Mouse (Mus musculus) heart, adult 2 months (tissue): ENCODE data around the gene Macrod2. TPM values are rescaled to one million over a fixed set of nuclear protein-coding genes. Genes with fewer than 3 reads are reported as not detected.

ENCODE experiments used
- DNase-seq, 2 experiments: peaks; one replicate each; pipeline ENCODE4 v3.0.0; 2021
- H3K27ac ChIP-seq: fragments of 200-600 bp; 2 replicates; pipeline ENCODE4 v1.8.1; 2022
- H3K27me3 ChIP-seq: fragments of 200-500 bp; 2 replicates; pipeline ENCODE4 v1.6.1; 2012; ENCODE audit warnings: mild to moderate bottlenecking, low read length, inconsistent platforms, mixed read lengths; ENCODE audit not compliant: control insufficient read depth, insufficient read depth
- H3K36me3 ChIP-seq: fragments of 200-500 bp; 2 replicates; pipeline ENCODE4 v1.6.1; 2012; ENCODE audit warnings: low read length, inconsistent platforms; ENCODE audit not compliant: control insufficient read depth, insufficient read depth
- H3K4me1 ChIP-seq: fragments of 200-500 bp; 2 replicates; pipeline ENCODE4 v1.6.1; 2011; ENCODE audit warnings: low read length; ENCODE audit not compliant: control insufficient read depth, insufficient read depth
- H3K4me3 ChIP-seq: fragments of 200-600 bp; 2 replicates; pipeline ENCODE4 v1.8.1; 2022
- H3K79me2 ChIP-seq: fragments of 200-500 bp; replicated peaks from 2 replicates; pipeline ENCODE4 v1.6.1; 2012; ENCODE audit warnings: mild to moderate bottlenecking, inconsistent platforms, low read length, moderate library complexity, mixed read lengths; ENCODE audit not compliant: control insufficient read depth, insufficient read depth
- H3K9ac ChIP-seq: fragments of 200-500 bp; 2 replicates; pipeline ENCODE4 v1.6.1; 2012; ENCODE audit warnings: low read depth, mild to moderate bottlenecking, control low read depth, inconsistent platforms, low read length, mixed read lengths
- CTCF ChIP-seq: fragments of 200-600 bp; IDR thresholded peaks from 2 replicates; pipeline ENCODE4 v1.8.1; 2022; ENCODE audit warnings: antibody characterized with exemption, mild to moderate bottlenecking, moderate library complexity
- EP300 ChIP-seq: fragments of 200-500 bp; IDR thresholded peaks from 2 replicates; pipeline ENCODE4 v1.6.1; 2011; ENCODE audit warnings: low read depth, low read length, control low read depth; ENCODE audit not compliant: insufficient read depth
- POLR2A ChIP-seq: fragments of 200-500 bp; IDR thresholded peaks from 2 replicates; pipeline ENCODE4 v1.6.1; 2011; ENCODE audit warnings: mild to moderate bottlenecking, low read depth, low read length, control low read depth; ENCODE audit not compliant: insufficient read depth
- WGBS: fragments of 180-500 bp; shearing (Covaris S2); methylation state at CpG from one replicate; pipeline ENCODE4 v1.1.7; 2018; 5-methylcytosine and 5-hydroxymethylcytosine counted together
- intact Hi-C: fragments of 180-260 bp; cut with DNase I; formaldehyde crosslinking; loops from one replicate; pipeline ENCODE4 v1.15.1; 2025
- polyA plus RNA-seq: library from polyadenylated mRNA; depleted of rRNA; stranded (reverse); fragments of >200 nt; gene quantifications from 2 replicates; pipeline ENCODE4 v1.2.3, GENCODE M21; 2012
- total RNA-seq, 2 experiments: library from RNA; stranded (reverse); gene quantifications; 2 replicates each; pipeline ENCODE4 v1.2.3; 2021

Macrod2 gene
- total and polyA plus RNA-seq, 3 experiments: 2.3 to 9.7 (median 8.5) TPM

GRCm38 (mm10) chr2:142172706-142173105 is 1777.6 kb downstream of the Macrod2 start:
- intact Hi-C loops: no loop called here
- TF ChIP-seq EP300: no peak
- H3K9ac ChIP-seq: no peak overlapping the region
- no peaks in the 10 kb centered on the region for H3K27me3 ChIP-seq
- 82% methylated on average over 3 of the region's 3 CpGs for WGBS
- H3K4me3 ChIP-seq: no peak overlapping the region
- no peaks in the 10 kb centered on the region for H3K79me2 ChIP-seq
- no peaks in the 10 kb centered on the region for H3K4me1 ChIP-seq
- H3K27ac ChIP-seq: no peak overlapping the region
- no peaks in the 10 kb centered on the region for H3K36me3 ChIP-seq
- no peak for DNase-seq

- TF ChIP-seq POLR2A: no peak
- TF ChIP-seq EP300: no peak
- TF ChIP-seq CTCF: no peak
- DNase-seq: no peak
- Histone ChIP-seq H3K4me3 (no peak overlapping the region), H3K27ac (no peak overlapping the region), H3K4me1 (no peaks in the 10 kb centered on the region), H3K79me2 (no peaks in the 10 kb centered on the region), H3K36me3 (no peaks in the 10 kb centered on the region), H3K27me3 (no peaks in the 10 kb centered on the region), H3K9ac (no peak overlapping the region)
- intact Hi-C loops: no loop called here
- WGBS: 78% methylated on average over 2 of the region's 2 CpGs
Measured at GRCm38 (mm10) chr2:142174039-142174438, 1778.9 kb downstream of the Macrod2 start.

- DNase-seq: no peak
- H3K27ac ChIP-seq: no peak overlapping the region
- TF ChIP-seq POLR2A: no peak
- no peak for TF ChIP-seq CTCF
- no peak for TF ChIP-seq EP300
- 75% methylated on average over 2 of the region's 2 CpGs for WGBS
- no peak overlapping the region for H3K9ac ChIP-seq
- intact Hi-C loops: no loop called here
- no peaks in the 10 kb centered on the region for H3K27me3 ChIP-seq
- no peaks in the 10 kb centered on the region for H3K36me3 ChIP-seq
- no peaks in the 10 kb centered on the region for H3K79me2 ChIP-seq
- H3K4me1 ChIP-seq: no peaks in the 10 kb centered on the region
- no peak overlapping the region for H3K4me3 ChIP-seq
Measured at GRCm38 (mm10) chr2:142186922-142187321, 1791.8 kb downstream of the Macrod2 start.

- Histone ChIP-seq H3K36me3 (no peaks in the 10 kb centered on the region), H3K27ac (no peak overlapping the region), H3K27me3 (no peaks in the 10 kb centered on the region), H3K4me1 (no peaks in the 10 kb centered on the region), H3K4me3 (no peak overlapping the region), H3K9ac (no peak overlapping the region), H3K79me2 (no peaks in the 10 kb centered on the region)
- TF ChIP-seq POLR2A (no peak), EP300 (no peak), CTCF (no peak)
- intact Hi-C loops: no loop called here
- no peak for DNase-seq
- 58% methylated on average over 5 of the region's 5 CpGs for WGBS
Measured at GRCm38 (mm10) chr2:142187428-142187827, 1792.3 kb downstream of the Macrod2 start.

- no peak for DNase-seq
- 63% methylated on average over 1 of the region's 1 CpGs for WGBS
- Histone ChIP-seq H3K4me3 (no peak overlapping the region), H3K27me3 (no peaks in the 10 kb centered on the region), H3K9ac (no peak overlapping the region), H3K27ac (no peak overlapping the region), H3K79me2 (no peaks in the 10 kb centered on the region), H3K4me1 (no peaks in the 10 kb centered on the region), H3K36me3 (no peaks in the 10 kb centered on the region)
- intact Hi-C loops: no loop called here
- TF ChIP-seq EP300 (no peak), POLR2A (no peak), CTCF (no peak)
Measured at GRCm38 (mm10) chr2:142217371-142217770, 1822.3 kb downstream of the Macrod2 start.

GRCm38 (mm10) chr2:142222137-142222921 is 1827.2 kb downstream of the Macrod2 start:
- Histone ChIP-seq H3K27ac (no peak overlapping the region), H3K27me3 (no peaks in the 10 kb centered on the region), H3K4me3 (no peak overlapping the region), H3K36me3 (no peaks in the 10 kb centered on the region), H3K4me1 (no peaks in the 10 kb centered on the region), H3K9ac (no peak overlapping the region), H3K79me2 (no peaks in the 10 kb centered on the region)
- intact Hi-C loops: no loop called here
- no peak for DNase-seq
- WGBS: 61% methylated on average over 8 of the region's 8 CpGs
- TF ChIP-seq POLR2A (no peak), CTCF (no peak), EP300 (no peak)
